Mouse (Mus musculus): ENCODE data around the gene Rapgef1.

DNA sequence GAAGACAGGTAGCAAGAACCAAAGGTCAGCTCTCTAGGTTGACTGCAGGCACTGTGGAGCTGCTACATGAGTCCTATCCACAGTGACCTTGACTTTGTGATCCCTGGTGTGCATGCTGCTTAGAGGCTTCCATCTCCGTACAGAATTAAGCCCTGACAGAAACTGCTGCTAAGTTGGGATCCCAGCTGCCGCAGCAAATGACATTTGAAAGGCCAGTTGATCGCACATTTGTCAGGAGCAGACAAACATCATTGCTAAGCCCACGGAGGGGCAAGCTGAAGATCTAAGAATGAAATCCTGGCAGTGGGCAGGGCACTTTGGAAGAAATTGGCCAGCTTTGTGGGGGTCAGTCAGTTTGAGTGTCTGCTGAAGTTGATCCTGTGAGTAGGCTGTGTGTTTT is 51.9 kb downstream of the Rapgef1 start:
- TF ChIP-seq POLR2A (IDR thresholded peaks at IDR 0.05; ENCODE audit: borderline replicate concordance, extremely low read depth, low read depth, low read length) (no peak), CTCF (IDR thresholded peaks at IDR 0.05; ENCODE audit: insufficient read depth, low read length) (no peak)
